Mouse (Mus musculus): ENCODE measurements at regions not wholly inside any gene's neighbourhood (a gene's known extent, or its start where the extent isn't known, plus 50 kb on each side); places are given as distances from the start of the nearest gene placed in this dataset.

DNA sequence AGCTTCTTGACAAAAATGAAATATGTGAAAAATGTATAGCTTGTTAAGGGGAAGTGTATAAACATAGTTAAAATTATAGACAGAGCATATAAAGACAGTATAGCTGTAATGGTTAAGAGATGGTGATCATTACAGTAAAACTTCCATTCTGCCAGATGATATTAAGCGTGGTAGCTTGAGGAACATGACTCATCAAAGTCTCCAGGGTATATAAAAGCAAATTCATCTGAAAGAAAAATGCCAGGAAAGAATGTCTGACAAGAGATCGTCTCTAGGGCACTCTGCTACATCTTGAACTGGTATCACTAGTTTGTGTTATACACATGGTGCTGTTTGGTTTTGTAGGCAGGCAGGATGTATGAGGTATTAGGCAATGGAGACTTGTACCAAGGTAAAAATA lies 204.9 kb upstream of the Smlr1 start:
- dilution Hi-C loops (cut with MboI; ENCODE audit: extremely low pct_ligation_motif_present, extremely low pct_unique_long_range_greater_than_20kb, low sequenced_read_pairs) = no loop called here
- Histone ChIP-seq H3K27ac (ENCODE audit: insufficient read depth, low read depth) (no peak overlapping the region), H3K4me3 (replicated peaks in 1 of 3; ENCODE audit: low read depth in 2 of 3, low read length in 2 of 3, poor library complexity in 1 of 3) (no peak overlapping the region), H3K27me3 (replicated peaks) (no peaks in the 10 kb centered on the region), H3K9ac (ENCODE audit: insufficient read depth, low read depth) (no peak overlapping the region), H3K4me2 (ENCODE audit: insufficient read depth, low read depth, poor library complexity, severe bottlenecking) (no peak overlapping the region), H3K79me2 (replicated peaks; ENCODE audit: control insufficient read depth, extremely low read depth, insufficient read depth, poor library complexity, severe bottlenecking) (no peaks in the 10 kb centered on the region), H3K36me3 (replicated peaks in 1 of 2; ENCODE audit: control insufficient read depth in 1 of 2, insufficient read depth in 1 of 2, low read length in 1 of 2) (no peaks in the 10 kb centered on the region), H3K4me1 (ENCODE audit: control insufficient read depth in 1 of 2, insufficient read depth in 2 of 2) (no peaks in the 10 kb centered on the region), H3K9me3 (replicated peaks; ENCODE audit: low read length) (no peaks in the 10 kb centered on the region)
- no peak for DNase-seq (ENCODE audit: extremely low read depth)
- TF ChIP-seq KAT2A (IDR thresholded peaks at IDR 0.05; ENCODE audit: insufficient replicate concordance, low read length) = no peak
- TF ChIP-seq USF1 (IDR thresholded peaks at IDR 0.05; ENCODE audit: low read depth, low read length) = no peak
- TF ChIP-seq MAZ (IDR thresholded peaks at IDR 0.05; ENCODE audit: low read depth, low read length) = no peak
- no peak for TF ChIP-seq USF2 (conservative IDR thresholded peaks at IDR 0.05; ENCODE audit: low read depth, low read length)
- no peak for TF ChIP-seq ELF1 (IDR thresholded peaks at IDR 0.05; ENCODE audit: low read depth, low read length)
- TF ChIP-seq MEF2A (IDR thresholded peaks at IDR 0.05; ENCODE audit: borderline replicate concordance, low read depth, low read length) = no peak
- no peak for TF ChIP-seq SIN3A (IDR thresholded peaks at IDR 0.05; ENCODE audit: low read length)
- no peak for TF ChIP-seq HCFC1 (IDR thresholded peaks at IDR 0.05; ENCODE audit: low read depth, low read length)
- no peak for TF ChIP-seq GABPA (IDR thresholded peaks at IDR 0.05; ENCODE audit: insufficient replicate concordance, low read depth, low read length)
- no peak for TF ChIP-seq ETS1 (conservative IDR thresholded peaks at IDR 0.05; ENCODE audit: low read depth, low read length)
- in situ Hi-C loops (cut with MboI; ENCODE audit: low pct_ligation_motif_present, low pct_unique_long_range_greater_than_20kb, low sequenced_read_pairs) = no loop called here

DNA sequence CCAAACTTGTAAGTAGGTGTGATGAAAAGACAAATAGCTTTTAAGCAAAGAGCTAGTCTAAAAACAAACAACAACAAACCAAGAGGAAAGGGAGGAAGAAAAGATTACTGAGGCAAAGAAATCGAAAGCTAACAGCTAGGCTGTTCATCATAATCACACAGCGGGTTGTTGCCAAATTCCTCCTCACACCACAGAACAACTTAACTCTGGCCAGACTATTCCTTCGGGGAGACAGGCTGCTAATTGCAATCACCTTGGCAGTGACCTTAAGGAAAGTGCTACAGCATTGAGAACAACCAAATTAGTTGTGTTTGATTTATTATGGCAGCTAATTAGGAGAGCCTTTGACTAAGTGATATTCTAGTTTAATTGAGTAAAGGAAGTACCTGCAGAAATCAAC lies 194.4 kb upstream of the Smlr1 start:
- peaks cover 0 to 4% of the 10 kb centered on the region in 2 experiments; a peak in 2 of 4 replicates for H3K4me1 ChIP-seq (ENCODE audit: control insufficient read depth in 1 of 2, insufficient read depth in 2 of 2)
- no peaks in the 10 kb centered on the region for H3K27me3 ChIP-seq (replicated peaks)
- no peak for DNase-seq (ENCODE audit: extremely low read depth)
- H3K9ac ChIP-seq (ENCODE audit: insufficient read depth, low read depth) = no peak overlapping the region
- no peaks in the 10 kb centered on the region for H3K79me2 ChIP-seq (replicated peaks; ENCODE audit: control insufficient read depth, extremely low read depth, insufficient read depth, poor library complexity, severe bottlenecking)
- TF ChIP-seq SMC3 (IDR thresholded peaks at IDR 0.05; ENCODE audit: low read depth, low read length) = no peak
- TF ChIP-seq ZNF384 (IDR thresholded peaks at IDR 0.05; ENCODE audit: low read depth, low read length) = no peak
- no peak for TF ChIP-seq MAZ (IDR thresholded peaks at IDR 0.05; ENCODE audit: low read depth, low read length)
- no peak for TF ChIP-seq JUND (conservative IDR thresholded peaks at IDR 0.05; ENCODE audit: low read depth, low read length)
- TF ChIP-seq GABPA (IDR thresholded peaks at IDR 0.05; ENCODE audit: insufficient replicate concordance, low read depth, low read length) = no peak
- no peak for TF ChIP-seq E2F4 (IDR thresholded peaks at IDR 0.05; ENCODE audit: insufficient replicate concordance, low read depth, low read length)
- TF ChIP-seq BHLHE40 (IDR thresholded peaks at IDR 0.05; ENCODE audit: low read depth, low read length) = no peak
- no peak for TF ChIP-seq POLR2A (IDR thresholded peaks at IDR 0.05; ENCODE audit: low read depth, low read length)
- no peak for TF ChIP-seq MXI1 (IDR thresholded peaks at IDR 0.05; ENCODE audit: low read depth, low read length)
- no peak for TF ChIP-seq RCOR1 (conservative IDR thresholded peaks at IDR 0.05; ENCODE audit: low read depth, low read length)
- no peak for TF ChIP-seq ETS1 (conservative IDR thresholded peaks at IDR 0.05; ENCODE audit: low read depth, low read length)
- TF ChIP-seq PAX5 (IDR thresholded peaks at IDR 0.05; ENCODE audit: low read length) = no peak
- no peak overlapping the region for H3K4me3 ChIP-seq (replicated peaks in 1 of 3; ENCODE audit: low read depth in 2 of 3, low read length in 2 of 3, poor library complexity in 1 of 3)
- in situ Hi-C loops (cut with MboI; ENCODE audit: low pct_ligation_motif_present, low pct_unique_long_range_greater_than_20kb, low sequenced_read_pairs) = no loop called here
- no peaks in the 10 kb centered on the region for H3K36me3 ChIP-seq (replicated peaks in 1 of 2; ENCODE audit: control insufficient read depth in 1 of 2, insufficient read depth in 1 of 2, low read length in 1 of 2)
- no peak overlapping the region for H3K4me2 ChIP-seq (ENCODE audit: insufficient read depth, low read depth, poor library complexity, severe bottlenecking)
- dilution Hi-C loops (cut with MboI; ENCODE audit: extremely low pct_ligation_motif_present, extremely low pct_unique_long_range_greater_than_20kb, low sequenced_read_pairs) = no loop called here
- H3K27ac ChIP-seq (ENCODE audit: insufficient read depth, low read depth) = no peak overlapping the region
- no peaks in the 10 kb centered on the region for H3K9me3 ChIP-seq (replicated peaks; ENCODE audit: low read length)
